Mouse (Mus musculus): ENCODE measurements around the gene Pde11a.

Pde11a gene

GRCm38 (mm10) chr2:76097284-76097683, 241.3 kb downstream of the Pde11a start:
- no peak for DNase-seq (ENCODE audit: extremely low read depth, low read depth)

- DNase-seq (ENCODE audit: extremely low read depth, low read depth), result no peak
These were observed 242.7 kb downstream of the Pde11a start for GRCm38 (mm10) chr2:76095861-76096260.

- no peak for DNase-seq (ENCODE audit: extremely low read depth, low read depth)
These were observed 248.1 kb downstream of the Pde11a start for GRCm38 (mm10) chr2:76090506-76090905.

- no peak for DNase-seq (ENCODE audit: extremely low read depth, low read depth)
These were observed 249.7 kb downstream of the Pde11a start for GRCm38 (mm10) chr2:76088844-76089243.

GRCm38 (mm10) chr2:76088413-76088812, 250.2 kb downstream of the Pde11a start:
- no peak for DNase-seq (ENCODE audit: extremely low read depth, low read depth)

GRCm38 (mm10) chr2:76087170-76087569, 251.4 kb downstream of the Pde11a start:
- no peak for DNase-seq (ENCODE audit: extremely low read depth, low read depth)

GRCm38 (mm10) chr2:76084982-76085381, 253.6 kb downstream of the Pde11a start:
- DNase-seq (ENCODE audit: extremely low read depth, low read depth), result no peak

- no peak for DNase-seq (ENCODE audit: extremely low read depth, low read depth)
These were observed 254.7 kb downstream of the Pde11a start for GRCm38 (mm10) chr2:76083901-76084300.

GRCm38 (mm10) chr2:76083396-76083795, 255.2 kb downstream of the Pde11a start:
- no peak for DNase-seq (ENCODE audit: extremely low read depth, low read depth)

- no peak for DNase-seq (ENCODE audit: extremely low read depth, low read depth)
These were observed 256.6 kb downstream of the Pde11a start for GRCm38 (mm10) chr2:76081991-76082390.

GRCm38 (mm10) chr2:76080549-76080948, 258.0 kb downstream of the Pde11a start:
- DNase-seq (ENCODE audit: extremely low read depth, low read depth), result no peak

- DNase-seq (ENCODE audit: extremely low read depth, low read depth), result no peak
These were observed 261.7 kb downstream of the Pde11a start for GRCm38 (mm10) chr2:76076838-76077237.

- no peak for DNase-seq (ENCODE audit: extremely low read depth, low read depth)
These were observed 262.5 kb downstream of the Pde11a start for GRCm38 (mm10) chr2:76076047-76076446.

GRCm38 (mm10) chr2:76073079-76073478, 265.5 kb downstream of the Pde11a start:
- DNase-seq (ENCODE audit: extremely low read depth, low read depth), result no peak

GRCm38 (mm10) chr2:76070432-76071306, 267.9 kb downstream of the Pde11a start:
- peak; percentile 80 for DNase-seq (ENCODE audit: extremely low read depth, low read depth)

- no peak for DNase-seq (ENCODE audit: extremely low read depth, low read depth)
These were observed 269.3 kb downstream of the Pde11a start for GRCm38 (mm10) chr2:76069238-76069637.

GRCm38 (mm10) chr2:76068155-76068554, 270.4 kb downstream of the Pde11a start:
- no peak for DNase-seq (ENCODE audit: extremely low read depth, low read depth)

GRCm38 (mm10) chr2:76067144-76067543, 271.4 kb downstream of the Pde11a start:
- no peak for DNase-seq (ENCODE audit: extremely low read depth, low read depth)

- no peak for DNase-seq (ENCODE audit: extremely low read depth, low read depth)
These were observed 273.3 kb downstream of the Pde11a start for GRCm38 (mm10) chr2:76065292-76065691.

- no peak for DNase-seq (ENCODE audit: extremely low read depth, low read depth)
These were observed 274.5 kb downstream of the Pde11a start for GRCm38 (mm10) chr2:76064078-76064477.

GRCm38 (mm10) chr2:76060207-76060606, 278.4 kb downstream of the Pde11a start:
- no peak for DNase-seq (ENCODE audit: extremely low read depth, low read depth)

GRCm38 (mm10) chr2:76059595-76059994, 279.0 kb downstream of the Pde11a start:
- DNase-seq (ENCODE audit: extremely low read depth, low read depth), result no peak

Measured in MEL-GATA-1-ER (cell line).